Mouse (Mus musculus) right cerebral cortex, postnatal 36 days (tissue): ENCODE measurements at regions not wholly inside any gene's neighbourhood (a gene's known extent, or its start where the extent isn't known, plus 50 kb on each side); places are given as distances from the start of the nearest gene placed in this dataset.
"Not testable (repeated sequence)": the region's sequence is repeated elsewhere in the genome, so short reads cannot be mapped to it uniquely, and the experiment has no call there.

Experiments
- DNase-seq, 2 experiments: peaks; one replicate each; pipeline ENCODE4 v3.0.0; 2022; ENCODE audit warnings: low spot score in 2 of 2, mixed read lengths in 1 of 2

DNA sequence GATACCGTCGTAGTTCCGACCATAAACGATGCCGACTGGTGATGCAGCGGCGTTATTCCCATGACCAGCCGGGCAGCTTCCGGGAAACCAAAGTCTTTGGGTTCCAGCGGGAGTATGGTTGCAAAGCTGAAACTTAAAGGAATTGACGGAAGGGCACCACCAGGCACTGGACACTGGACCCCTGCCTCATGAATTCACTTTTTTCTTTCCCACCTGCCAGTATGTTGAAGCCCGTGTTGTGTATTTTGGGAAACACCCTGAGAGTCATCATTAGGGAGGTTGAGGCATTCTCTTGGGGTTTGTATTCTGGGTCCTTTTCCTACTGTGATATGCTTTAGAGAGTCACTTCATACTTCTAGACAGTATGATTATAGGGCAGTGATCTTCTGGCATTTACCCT is 197.9 kb downstream of the Samd9l start:
- DNase-seq = not testable (repeated sequence)

DNA sequence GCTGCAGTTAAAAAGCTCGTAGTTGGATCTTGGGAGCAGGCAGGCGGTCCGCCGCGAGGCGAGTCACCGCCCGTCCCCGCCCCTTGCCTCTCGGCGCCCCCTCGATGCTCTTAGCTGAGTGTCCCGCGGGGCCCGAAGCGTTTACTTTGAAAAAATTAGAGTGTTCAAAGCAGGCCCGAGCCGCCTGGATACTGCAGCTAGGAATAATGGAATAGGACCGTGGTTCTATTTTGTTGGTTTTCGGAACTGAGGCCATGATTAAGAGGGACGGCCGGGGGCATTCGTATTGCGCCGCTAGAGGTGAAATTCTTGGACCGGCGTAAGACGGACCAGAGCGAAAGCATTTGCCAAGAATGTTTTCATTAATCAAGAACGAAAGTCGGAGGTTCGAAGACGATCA is 198.3 kb downstream of the Samd9l start:
- peak in 1 of 2 experiments; percentile 24 for DNase-seq

DNA sequence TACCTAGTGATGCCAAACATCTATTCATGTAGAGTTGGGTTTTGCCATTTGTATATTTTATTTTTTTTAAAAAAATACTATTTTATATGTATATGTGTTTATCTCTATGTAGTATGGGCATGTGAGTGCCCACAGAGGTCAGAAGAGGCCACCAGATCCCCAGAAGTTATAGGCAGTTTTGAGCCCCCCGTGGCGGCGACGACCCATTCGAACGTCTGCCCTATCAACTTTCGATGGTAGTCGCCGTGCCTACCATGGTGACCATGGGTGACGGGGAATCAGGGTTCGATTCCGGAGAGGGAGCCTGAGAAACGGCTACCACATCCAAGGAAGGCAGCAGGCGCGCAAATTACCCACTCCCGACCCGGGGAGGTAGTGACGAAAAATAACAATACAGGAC is 198.8 kb downstream of the Samd9l start:
- DNase-seq = not testable (repeated sequence)

DNA sequence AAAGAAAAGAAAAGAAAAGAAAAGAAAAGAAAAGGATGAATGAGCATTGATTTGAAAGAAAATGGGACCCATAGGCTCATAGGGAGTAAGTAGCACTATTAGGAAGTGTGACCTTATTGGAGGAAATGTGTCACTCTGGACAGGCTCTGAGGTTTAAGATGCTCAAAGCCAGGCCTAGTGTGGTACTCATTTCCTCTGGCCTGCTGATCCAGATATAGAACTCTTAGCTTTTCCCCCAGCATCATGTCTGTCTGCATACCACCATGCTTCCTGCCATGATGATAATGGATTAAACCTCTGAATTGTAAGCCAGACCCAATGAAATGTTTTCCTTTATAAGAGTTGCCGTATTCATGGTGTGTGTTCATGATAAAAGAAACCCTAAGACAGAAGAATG is 206.9 kb downstream of the Samd9l start:
- DNase-seq = not testable (repeated sequence)

DNA sequence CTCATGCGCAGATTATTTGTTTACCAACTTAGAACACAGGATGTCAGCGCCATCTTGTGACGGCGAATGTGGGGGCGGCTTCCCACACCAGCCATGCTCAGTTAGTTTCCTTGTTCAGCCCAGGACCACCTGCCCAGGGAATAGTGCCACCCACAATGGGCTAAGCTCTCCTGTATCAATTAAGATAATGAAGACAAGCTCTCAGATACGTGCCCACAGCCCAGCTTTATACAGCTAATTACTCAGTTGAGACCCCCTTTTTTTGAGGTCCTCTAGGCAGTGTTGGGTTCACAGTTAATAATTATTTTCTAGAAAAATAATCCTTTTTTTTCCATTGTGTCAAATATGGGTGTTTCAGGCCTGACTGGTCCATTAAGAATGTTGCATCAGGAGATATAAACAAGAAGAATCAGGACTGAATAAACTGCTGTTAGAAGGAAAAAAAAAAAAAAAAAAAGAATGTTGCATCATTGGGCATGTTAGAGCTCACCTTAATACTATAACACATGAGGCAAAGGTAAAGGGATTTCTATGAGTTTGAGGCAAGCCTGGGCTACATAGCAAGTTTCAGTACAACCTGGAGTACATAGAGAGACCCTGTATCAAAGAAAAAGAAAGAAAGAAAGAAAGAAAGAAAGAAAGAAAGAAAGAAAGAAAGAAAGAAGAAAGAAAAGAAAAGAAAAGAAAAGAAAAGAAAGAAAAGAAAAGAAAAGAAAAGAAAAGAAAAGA is 207.5 kb downstream of the Samd9l start:
- DNase-seq = not testable (repeated sequence)

DNA sequence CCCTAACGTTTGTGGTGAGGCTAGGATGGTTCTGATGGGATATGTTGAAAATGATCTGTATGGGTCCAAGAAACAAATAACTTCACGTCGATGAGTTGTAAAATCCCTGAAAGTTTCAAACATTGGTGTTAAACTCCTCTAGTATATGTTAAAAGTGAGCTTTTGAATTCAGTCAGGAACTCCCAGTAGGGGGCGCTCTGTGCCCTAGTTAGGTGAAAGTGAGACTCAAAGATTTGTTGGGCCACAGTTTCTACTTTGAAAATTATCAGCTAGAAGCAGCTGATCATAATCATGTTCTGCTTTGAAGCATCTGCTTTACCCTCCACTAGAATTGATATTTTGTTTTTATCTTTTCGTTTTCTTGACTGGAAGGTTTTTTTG is 215.6 kb downstream of the Samd9l start:
- no peak for DNase-seq

DNA sequence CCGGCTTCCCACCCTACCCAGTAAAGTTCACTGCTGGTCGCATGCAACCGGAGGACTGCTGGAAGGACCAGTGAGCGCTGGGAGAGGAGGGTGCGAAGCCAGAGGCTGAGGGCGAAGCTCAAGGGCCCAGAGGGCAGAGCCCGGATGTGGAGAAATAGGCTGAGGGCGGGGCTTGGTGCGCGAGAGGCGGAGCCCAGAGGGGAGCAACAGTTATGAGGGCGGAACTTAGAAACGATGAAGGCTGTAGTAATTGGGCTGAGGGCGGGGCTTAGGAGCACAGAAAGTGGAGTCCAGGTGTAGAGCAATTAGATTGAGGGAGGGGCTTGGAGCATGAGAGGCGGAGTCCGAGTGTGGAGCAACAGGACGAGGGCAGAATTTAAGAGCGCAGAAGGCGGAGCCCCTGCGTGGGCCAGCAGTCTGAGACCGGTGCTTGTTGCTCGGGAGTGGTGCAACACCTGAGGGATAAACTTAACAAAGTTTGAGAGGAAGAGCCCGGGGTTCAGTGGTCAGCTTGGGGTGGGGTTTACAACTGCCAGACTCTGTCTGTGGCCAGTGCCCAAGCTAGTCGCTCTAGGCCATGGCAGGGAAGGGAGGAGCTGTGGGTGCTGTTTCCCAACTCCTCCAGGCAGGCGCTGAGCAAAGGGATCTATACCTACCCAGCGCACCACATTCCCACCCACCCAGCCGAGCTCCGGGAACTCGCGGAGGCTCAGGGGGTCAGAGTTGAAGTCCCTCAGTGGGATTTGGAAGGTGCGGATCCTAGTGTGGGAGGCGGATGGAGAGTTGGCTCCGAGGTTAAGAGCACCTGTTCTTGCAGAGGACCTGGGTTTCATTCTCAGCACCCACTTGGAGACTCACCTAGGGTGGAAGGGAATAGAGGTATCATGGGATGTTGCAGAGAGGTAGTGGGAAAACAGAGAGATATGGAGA is 216.2 kb downstream of the Samd9l start:
- peak in 1 of 2 experiments; percentile 2 for DNase-seq

DNA sequence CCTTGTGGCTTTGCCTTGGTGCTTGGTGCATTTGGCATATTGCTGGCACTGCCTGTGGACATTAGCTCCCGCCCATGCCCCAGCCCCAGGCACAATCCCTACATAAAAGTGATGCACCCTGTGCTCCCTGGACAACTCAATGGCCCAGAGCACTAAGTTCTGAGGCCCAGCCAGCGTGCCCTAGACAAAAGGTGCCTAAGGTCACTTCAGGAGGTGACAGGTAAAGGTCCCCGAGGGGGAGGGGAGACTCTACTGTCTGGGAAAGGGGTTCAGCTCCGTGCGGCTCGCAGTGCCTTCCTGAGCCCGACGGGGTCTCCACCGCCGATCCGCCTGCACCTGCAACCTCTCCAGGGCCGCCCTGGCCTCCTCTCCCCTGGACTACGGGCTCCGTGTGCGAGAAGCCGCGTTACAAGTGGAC is 216.9 kb downstream of the Samd9l start:
- not testable (repeated sequence) for DNase-seq

DNA sequence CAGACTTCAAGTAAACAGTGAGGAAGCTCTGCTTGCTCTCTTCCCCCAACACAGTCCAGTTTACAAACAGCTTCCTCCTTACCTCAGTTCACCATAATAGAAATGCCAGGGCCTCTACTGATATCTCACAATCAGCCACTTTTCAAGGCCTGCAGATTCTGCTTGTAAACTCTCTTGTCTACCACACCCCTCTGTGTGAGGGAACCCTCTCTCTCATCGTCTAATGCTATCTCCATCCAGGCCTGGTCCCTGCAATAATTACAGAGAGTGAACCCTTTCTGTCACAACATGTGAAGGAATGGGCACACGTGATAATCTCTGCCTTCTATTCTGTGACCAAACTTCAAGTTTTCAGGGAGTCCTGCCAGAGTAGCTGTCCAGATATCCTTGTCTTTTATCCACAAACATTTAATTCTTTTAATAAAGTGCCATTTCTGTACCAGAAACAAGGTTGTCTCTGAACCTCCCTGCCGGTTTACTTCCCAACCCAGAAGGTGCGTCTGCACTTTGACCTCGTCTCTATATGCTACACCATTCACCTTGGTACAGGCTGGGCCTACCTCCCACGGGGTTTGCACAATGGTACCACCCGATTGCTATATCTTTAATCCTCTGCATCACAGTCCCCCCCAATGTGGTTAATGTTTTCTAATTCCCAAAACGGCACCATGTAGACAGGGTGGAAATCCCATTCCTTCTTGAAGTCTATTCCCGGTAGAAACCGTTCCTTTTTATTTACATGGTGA is 219.6 kb downstream of the Samd9l start:
- DNase-seq = not testable (repeated sequence)

DNA sequence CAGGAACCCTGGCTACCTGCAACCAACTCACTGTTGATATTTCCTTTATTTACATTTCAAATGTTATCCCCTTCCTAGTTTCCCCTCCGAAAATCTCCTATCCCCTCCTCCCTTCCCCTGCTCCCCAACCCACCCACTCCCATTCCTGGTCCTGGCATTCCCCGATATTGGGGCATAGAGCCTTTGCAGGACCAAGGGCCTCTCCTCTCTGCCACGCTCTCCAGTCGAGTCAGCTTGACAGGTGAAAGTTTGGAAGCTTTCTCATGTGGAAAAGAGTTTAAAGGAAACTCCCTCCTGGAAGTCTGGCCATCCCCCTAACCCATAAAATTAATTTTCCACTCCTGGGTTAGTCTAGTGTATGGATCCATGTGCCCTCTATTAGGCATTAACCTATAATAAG is 229.9 kb downstream of the Samd9l start:
- not testable (repeated sequence) for DNase-seq

DNA sequence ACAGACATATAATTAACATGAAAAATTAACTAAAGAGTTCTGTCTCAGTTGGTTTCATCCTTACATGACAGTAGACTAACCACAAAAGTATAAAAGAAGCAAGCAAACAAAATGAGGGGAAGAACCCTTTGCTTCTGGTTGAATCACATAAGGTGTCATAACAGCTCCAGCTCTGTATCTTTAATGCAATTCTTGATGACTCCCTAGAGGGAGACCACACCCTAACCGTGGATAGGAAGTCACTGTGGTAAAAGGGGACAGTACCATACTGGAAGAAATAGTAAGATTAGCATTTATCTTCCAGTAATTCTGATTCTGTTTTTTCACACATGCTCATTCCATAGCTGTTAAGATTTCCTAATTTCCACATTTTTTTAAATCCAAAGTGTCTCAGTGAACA is 233.2 kb downstream of the Samd9l start:
- not testable (repeated sequence) for DNase-seq

DNA sequence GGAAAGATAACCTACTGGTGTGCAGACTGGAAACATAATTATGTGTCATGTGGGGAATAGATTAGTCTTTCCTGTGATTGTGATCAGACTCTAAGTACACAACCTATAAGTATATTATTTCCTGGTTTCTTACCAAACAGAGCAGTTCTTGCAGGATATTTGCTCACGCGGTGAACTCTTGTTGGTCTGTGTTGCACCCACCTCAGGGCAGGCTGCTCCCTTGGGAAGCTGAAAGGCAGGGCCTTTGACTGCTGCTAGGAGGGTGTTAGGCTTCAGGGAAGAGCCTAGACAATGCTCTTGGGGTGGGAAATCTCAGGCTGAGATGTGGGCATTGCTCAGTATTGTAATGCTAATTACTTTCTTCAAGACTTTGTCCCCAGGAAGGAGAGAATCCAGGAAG is 247.5 kb downstream of the Samd9l start:
- DNase-seq = not testable (repeated sequence)

DNA sequence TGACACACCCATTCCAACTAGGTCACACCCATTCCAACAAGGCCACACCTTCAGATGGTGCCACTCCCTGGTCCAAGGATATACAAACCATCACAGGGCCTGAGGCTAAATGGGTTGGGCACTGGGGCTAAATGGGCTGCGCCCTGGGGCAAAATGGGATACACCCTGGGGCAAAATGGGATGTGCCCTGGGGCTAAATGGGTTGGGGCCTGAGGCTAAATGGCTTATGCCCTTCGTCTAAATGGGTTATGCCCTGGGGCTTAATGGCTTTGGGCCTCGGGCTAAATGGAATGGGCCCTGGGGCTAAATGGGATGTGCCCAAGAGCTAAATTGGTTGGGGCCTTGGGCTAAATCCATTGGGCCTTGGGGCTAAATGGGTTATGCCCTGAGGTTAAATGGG is 261.5 kb downstream of the Samd9l start:
- DNase-seq = not testable (repeated sequence)

DNA sequence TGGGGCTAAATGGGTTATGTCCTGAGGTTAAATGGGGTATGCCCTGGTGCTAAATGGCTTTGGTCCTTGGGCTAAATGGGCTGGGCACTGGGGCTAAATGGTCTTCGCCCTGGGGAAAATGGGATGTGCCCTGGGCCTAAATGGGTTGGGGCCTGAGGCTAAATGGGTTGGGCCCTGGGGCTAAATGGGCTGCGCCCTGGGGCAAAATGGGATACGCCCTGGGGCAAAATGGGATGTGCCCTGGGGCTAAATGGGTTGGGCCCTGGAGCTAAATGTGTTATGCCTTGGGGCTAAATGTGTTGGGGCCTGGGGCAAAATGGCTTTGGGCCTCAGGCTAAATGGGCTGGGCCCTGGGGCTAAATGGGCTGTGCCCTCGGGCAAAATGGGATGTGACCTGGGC is 265.6 kb downstream of the Samd9l start:
- DNase-seq = not testable (repeated sequence)

DNA sequence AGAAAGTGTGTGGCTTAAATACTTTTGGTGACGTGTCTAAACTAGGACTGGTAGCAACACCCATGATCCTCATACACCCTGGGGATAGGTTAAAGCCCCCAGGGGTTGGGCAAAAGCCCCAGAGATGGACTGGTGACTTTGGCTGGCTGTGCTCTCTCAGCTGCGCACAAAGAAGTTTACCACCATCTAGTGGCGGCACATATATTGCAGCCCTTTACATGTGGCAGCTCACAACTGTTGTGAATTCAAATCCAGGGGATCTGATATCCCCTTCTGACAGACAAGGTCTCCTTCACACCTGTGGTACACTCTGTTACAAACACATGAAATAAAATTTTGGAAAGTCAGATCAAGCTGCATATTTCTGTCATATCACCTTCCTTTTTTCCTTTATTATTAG is 283.1 kb downstream of the Samd9l start:
- not testable (repeated sequence) for DNase-seq
